Mouse (Mus musculus) embryo, embryonic 10 days (tissue): ENCODE data around the gene Slc5a11.

ENCODE experiments used
- DNase-seq: peaks from one replicate; pipeline ENCODE4 v3.0.0-alpha.2; 2015; ENCODE audit warnings: low spot score

The Slc5a11 gene

GRCm38 (mm10) chr7:123283826-123284225 is 69.2 kb downstream of the Slc5a11 start:
- no peak for DNase-seq

- no peak for DNase-seq
Measured at GRCm38 (mm10) chr7:123285896-123286295, 71.3 kb downstream of the Slc5a11 start.

- DNase-seq = no peak
Measured at GRCm38 (mm10) chr7:123287903-123288302, 73.3 kb downstream of the Slc5a11 start.

- DNase-seq = no peak
Measured at GRCm38 (mm10) chr7:123289176-123289575, 74.6 kb downstream of the Slc5a11 start.

- DNase-seq = no peak
Measured at GRCm38 (mm10) chr7:123291942-123292341, 77.4 kb downstream of the Slc5a11 start.

GRCm38 (mm10) chr7:123293898-123294297 is 79.3 kb downstream of the Slc5a11 start:
- DNase-seq = no peak

GRCm38 (mm10) chr7:123295423-123295822 is 80.8 kb downstream of the Slc5a11 start:
- DNase-seq = no peak

GRCm38 (mm10) chr7:123296097-123296496 is 81.5 kb downstream of the Slc5a11 start:
- DNase-seq = no peak

GRCm38 (mm10) chr7:123298225-123298624 is 83.6 kb downstream of the Slc5a11 start:
- no peak for DNase-seq

GRCm38 (mm10) chr7:123300258-123300657 is 85.7 kb downstream of the Slc5a11 start:
- no peak for DNase-seq

GRCm38 (mm10) chr7:123305397-123305796 is 90.8 kb downstream of the Slc5a11 start:
- no peak for DNase-seq

GRCm38 (mm10) chr7:123307236-123307635 is 92.7 kb downstream of the Slc5a11 start:
- DNase-seq = no peak

- no peak for DNase-seq
Measured at GRCm38 (mm10) chr7:123307887-123308558, 93.4 kb downstream of the Slc5a11 start.

- DNase-seq = no peak
Measured at GRCm38 (mm10) chr7:123311836-123312235, 97.3 kb downstream of the Slc5a11 start.

- DNase-seq = no peak
Measured at GRCm38 (mm10) chr7:123312738-123313137, 98.2 kb downstream of the Slc5a11 start.

GRCm38 (mm10) chr7:123322452-123323121 is 108.0 kb downstream of the Slc5a11 start:
- DNase-seq = no peak
